In the genomic region with DNA sequence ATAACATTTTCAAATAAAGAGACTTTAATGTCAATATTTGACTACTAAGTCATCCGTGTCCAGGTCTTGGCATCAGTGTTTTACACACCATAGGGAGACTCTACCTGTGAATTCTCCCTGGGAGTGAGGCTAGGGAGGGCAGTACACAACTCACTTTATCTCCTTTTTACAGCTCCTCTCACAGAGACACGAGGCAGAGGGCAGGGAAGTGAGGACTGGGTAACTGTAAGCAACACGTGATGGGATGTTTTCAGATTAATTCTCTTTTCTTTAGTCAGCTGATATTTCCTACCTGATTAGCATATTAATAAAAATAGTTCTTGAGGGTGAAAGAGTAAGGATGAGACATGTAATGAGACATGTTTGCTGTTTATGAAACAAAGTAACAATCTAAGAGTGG, we compare ENCODE assay signal across 19 mouse cellular contexts. TPM values are rescaled to one million over a fixed set of nuclear protein-coding genes. Genes with fewer than 3 reads are reported as not detected.
"Had no signal": no experiment of that assay in that cellular context is flagged by ENCODE, and none has a peak within 500 bp of the region (broad histone marks: within the 10 kb centered on the region; RNA-seq: fewer than 3 reads in every experiment).

No protein-coding gene starts in this region.

- ATAC-seq: lung, postnatal 0 days; midbrain, embryonic 15.5 days had no signal

- H3K4me2 ChIP-seq: liver, embryonic 13.5 days; lung, embryonic 14.5 days; midbrain, embryonic 12.5 days; midbrain, embryonic 15.5 days; neural tube, embryonic 12.5 days; neural tube, embryonic 15.5 days had no signal

- H3K4me3 ChIP-seq: left cerebral cortex, adult 2 months; liver, embryonic 13.5 days; midbrain, embryonic 12.5 days; midbrain, embryonic 15.5 days; neural tube, embryonic 12.5 days; neural tube, embryonic 15.5 days had no signal

- H3K9me3 ChIP-seq: liver, embryonic 13.5 days; midbrain, embryonic 12.5 days; midbrain, embryonic 15.5 days; neural tube, embryonic 12.5 days; neural tube, embryonic 15.5 days had no signal

- H3K4me1 ChIP-seq: midbrain, embryonic 12.5 days; midbrain, embryonic 15.5 days; neural tube, embryonic 12.5 days; neural tube, embryonic 15.5 days had no signal

- H3K27ac ChIP-seq: left cerebral cortex, adult 2 months; liver, embryonic 13.5 days; macrophage; midbrain, embryonic 12.5 days; midbrain, embryonic 15.5 days; neural tube, embryonic 12.5 days; neural tube, embryonic 15.5 days; stomach, postnatal 0 days had no signal

- H3K27me3 ChIP-seq: midbrain, embryonic 12.5 days; midbrain, embryonic 15.5 days; neural tube, embryonic 12.5 days; neural tube, embryonic 15.5 days had no signal

- H3K9ac ChIP-seq: liver, embryonic 13.5 days; lung, embryonic 14.5 days; midbrain, embryonic 12.5 days; midbrain, embryonic 15.5 days; neural tube, embryonic 12.5 days; neural tube, embryonic 15.5 days had no signal

- H3K36me3 ChIP-seq: liver, embryonic 13.5 days; midbrain, embryonic 12.5 days; midbrain, embryonic 15.5 days; neural tube, embryonic 12.5 days; neural tube, embryonic 15.5 days had no signal

- DNase-seq: kidney, adult 11 months; kidney, postnatal 10 days; layer of hippocampus, postnatal 36 days; liver, embryonic 13.5 days; lung, embryonic 14.5 days; right cerebral cortex, adult 18-20 months; right cerebral cortex, postnatal 14 days; right cerebral cortex, postnatal 4 days; thymus, adult 2 months; thymus, postnatal 25 days had no signal

RNA-seq across cellular contexts. Expression of a gene that starts 51.8 kb away (rescaled TPM):
- total RNA-seq: megakaryocyte, adult 5-6 weeks had no signal
